Mouse (Mus musculus) inflammation-experienced regulatory T-cells, adult 6 months (primary cell): ENCODE results near the gene Prkce. TPM values are rescaled to one million over a fixed set of nuclear protein-coding genes. Genes with fewer than 3 reads are reported as not detected.

ENCODE experiments used
- ATAC-seq: one replicate; pipeline ENCODE4 v1.8.0; 2017
- polyA plus RNA-seq, 3 experiments: library from polyadenylated mRNA; unstranded; fragments of 100-300 nt; shearing (Covaris generic); gene quantifications; one replicate each; pipeline ENCODE4 v1.2.1; 2017

The Prkce gene
- polyA plus RNA-seq, 3 experiments from 2014 or later, result 2.8 to 6.4 (median 5.2) TPM

- ATAC-seq, result no peak
Observed at GRCm38 (mm10) chr17:86183788-86184187, 16.2 kb downstream of the Prkce start.

GRCm38 (mm10) chr17:86184552-86185209 is 17.1 kb downstream of the Prkce start:
- ATAC-seq, result peak; percentile 74

DNA sequence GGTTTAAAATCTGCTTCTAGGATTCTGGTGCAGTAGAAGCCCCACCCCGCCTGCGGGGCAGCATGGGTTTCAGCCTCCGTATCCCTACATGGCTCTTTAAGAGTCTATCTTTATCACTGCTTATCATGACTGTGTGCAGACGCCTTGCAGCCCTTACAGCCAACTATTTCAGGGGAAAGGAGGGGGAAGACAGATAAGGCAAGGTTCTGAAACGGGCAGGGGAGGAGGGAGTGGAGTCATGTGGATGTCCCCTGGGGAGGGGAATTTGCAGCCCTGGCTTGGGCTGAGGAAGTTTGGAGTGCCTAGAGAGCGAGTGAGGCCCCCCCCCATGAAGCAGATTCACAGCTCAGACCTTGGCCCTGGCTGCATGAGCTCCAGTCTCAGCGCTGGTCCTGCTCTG is 18.0 kb downstream of the Prkce start:
- no peak for ATAC-seq

GRCm38 (mm10) chr17:86187777-86188176 is 20.2 kb downstream of the Prkce start:
- ATAC-seq, result peak; percentile 88

DNA sequence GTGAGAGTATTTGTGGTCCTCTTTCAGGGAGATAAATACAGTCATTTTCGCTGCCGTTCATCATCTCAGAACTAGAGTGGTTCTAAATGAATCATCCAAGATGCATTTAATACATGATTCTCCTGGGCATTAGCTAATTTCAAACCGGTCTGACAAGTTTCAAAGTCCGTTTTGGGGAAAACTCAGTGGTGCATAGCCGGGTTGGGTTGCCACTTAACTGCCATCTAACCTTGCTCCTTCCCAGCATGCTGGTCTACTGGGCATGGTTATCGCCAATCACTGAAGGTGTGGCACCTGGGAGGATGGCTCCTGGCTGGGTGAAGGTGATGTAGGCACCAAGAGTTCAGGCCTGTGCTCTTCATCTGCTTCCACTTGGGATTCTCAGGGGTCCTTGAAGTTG is 26.4 kb downstream of the Prkce start:
- ATAC-seq, result no peak

GRCm38 (mm10) chr17:86194921-86195320 is 27.3 kb downstream of the Prkce start:
- ATAC-seq, result no peak

GRCm38 (mm10) chr17:86198496-86199465 is 31.2 kb downstream of the Prkce start:
- ATAC-seq, result no peak

DNA sequence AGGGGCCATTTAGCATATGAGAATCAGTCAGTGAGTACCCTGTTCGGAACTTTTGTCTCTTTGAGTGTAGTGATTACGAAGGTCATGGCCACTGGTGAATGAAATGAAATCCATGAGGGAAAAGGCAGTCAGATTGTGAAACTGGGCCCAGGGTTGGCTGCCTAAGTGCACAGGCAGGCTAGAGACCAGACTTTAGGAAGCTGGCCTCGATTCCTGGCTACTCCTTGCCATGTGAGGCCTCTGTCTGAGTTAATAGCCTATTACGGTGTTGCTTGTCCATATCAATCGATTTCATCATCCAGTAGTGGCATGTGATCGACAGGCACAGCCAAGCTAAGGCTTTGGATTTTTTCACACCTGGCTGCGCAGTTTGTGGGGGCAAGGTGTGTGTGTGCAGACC is 34.4 kb downstream of the Prkce start:
- no peak for ATAC-seq

GRCm38 (mm10) chr17:86202972-86203371 is 35.4 kb downstream of the Prkce start:
- ATAC-seq, result no peak

DNA sequence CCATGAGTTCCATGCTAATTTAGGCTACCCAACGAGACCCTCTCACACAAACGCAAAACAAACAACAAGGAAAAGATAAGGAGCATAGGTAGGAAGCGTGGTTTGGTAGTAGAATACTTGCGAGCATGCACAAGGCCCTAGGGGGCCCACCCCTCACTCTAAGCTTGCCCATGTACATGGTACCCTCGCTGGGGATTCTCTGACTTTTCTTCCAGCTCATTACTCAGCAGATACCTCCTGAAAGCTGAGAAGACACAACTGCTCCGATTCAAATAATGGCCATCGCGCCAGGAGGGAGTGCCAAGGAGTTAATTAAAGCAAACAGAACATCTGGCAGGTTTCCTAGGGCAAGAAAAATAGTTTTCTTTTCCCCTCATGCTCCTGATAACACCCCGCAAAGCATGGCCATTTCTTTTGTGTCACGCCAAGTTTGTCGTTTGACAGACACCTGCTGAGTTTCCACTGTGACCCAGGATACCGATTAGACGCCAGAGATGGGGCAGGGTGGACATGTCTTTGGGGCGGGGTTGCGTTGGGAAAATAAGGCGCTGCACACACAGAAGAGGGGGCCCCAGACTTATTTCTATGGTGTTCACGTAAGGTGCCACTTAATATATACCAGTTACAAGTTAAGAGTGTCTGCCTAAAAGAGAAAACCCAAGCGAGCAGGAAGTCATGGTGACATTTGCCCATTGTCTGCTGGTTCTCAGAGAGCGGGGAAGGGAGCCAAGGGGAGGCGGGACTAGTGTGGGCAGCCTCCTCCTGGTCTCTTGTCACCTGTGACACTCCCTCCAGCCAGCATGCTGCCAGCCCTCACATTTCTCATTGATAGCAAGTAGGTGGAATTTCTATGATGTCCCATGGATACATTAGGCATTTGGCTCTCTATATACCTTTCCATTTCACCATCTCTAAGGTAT is 36.2 kb downstream of the Prkce start:
- ATAC-seq, result no peak

- ATAC-seq, result peak; percentile 52
Observed at GRCm38 (mm10) chr17:86206289-86206688, 38.7 kb downstream of the Prkce start.

GRCm38 (mm10) chr17:86208057-86208820 is 40.7 kb downstream of the Prkce start:
- ATAC-seq, result no peak

DNA sequence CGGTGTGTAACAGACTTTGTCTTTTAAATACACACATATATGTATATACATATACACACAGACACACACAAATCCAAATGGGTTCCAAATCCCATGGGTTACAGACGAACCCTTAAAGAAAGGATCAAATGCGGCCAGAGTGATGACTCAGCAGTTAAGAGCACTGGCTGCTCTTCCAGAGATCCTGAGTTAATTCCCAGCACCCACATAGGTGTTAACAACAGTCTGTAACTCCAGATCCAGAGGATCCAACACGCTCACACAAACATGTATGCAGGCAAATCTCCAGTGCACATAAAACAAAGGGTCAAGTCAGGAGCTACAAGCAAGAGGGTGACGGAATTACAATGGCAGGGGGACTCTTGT is 41.2 kb downstream of the Prkce start:
- no peak for ATAC-seq

DNA sequence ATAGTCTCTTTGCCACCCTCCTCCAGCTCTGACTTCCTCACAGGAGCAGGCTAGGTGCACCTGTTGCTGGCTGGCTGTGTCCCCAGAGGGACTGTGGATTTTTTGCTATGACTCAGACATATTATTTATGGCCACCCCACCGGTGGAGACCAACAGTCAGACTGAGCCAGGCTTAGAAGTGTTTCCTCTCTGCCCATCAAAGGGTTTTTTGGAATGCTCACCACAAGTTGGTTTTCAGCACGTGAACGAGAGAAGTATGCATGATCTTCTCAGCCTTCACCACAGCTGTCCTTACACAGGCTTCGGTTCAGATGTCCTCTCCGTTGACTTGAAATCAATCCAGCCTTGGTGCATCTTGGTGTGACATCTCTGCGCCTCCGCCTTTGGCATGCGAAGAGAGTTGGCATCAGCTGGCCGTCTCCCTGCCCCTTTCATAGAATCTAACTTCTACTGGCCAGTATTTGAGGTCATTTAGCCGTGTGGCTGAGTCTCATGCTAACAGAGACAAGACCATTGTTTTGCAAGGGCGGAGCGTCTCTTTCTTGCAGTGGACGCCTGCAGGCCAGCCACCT is 42.2 kb downstream of the Prkce start:
- no peak for ATAC-seq

DNA sequence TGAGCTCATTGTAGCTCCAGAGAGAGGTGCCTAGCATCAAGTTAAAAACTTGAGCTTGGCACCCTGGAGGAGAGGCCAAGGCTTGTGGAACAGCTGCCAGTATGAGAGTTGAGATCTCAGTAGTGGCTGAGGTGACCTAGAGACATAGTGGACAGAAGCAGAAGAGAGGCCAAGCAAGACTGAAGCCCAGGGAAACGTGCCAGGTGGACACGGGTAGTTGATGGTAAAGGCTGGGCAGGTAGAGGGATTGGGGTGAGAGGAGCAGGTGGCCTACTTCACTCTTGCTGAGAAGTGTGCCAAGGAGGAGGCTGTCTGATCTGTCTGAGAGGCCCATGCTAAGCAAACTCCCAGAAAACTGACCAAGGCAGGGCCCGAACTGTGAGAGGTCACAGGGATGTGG is 44.6 kb downstream of the Prkce start:
- no peak for ATAC-seq

- no peak for ATAC-seq
Observed at GRCm38 (mm10) chr17:86214285-86214684, 46.7 kb downstream of the Prkce start.

- ATAC-seq, result no peak
Observed at GRCm38 (mm10) chr17:86214741-86215140, 47.2 kb downstream of the Prkce start.

DNA sequence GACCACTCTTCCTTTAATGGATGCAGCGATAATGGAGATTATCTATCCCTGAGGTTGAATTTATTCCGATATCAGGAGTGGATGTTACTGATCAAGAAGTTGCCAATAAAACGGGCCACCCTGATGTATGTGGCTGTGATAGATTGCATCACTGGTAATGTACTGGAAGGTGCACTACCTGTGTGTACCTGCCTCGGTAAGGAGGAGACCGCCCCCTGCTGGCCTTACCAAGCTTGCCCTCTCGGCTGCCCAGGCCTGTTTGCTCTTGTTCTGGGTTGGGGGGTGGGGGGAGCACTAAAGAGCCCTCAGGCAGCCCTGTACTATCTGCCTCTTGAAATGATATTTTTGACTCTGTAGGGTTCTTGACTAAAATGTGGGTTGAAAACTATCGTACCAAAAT is 48.2 kb downstream of the Prkce start:
- peak; percentile 96 for ATAC-seq

- no peak for ATAC-seq
Observed at GRCm38 (mm10) chr17:86217468-86217867, 49.9 kb downstream of the Prkce start.

DNA sequence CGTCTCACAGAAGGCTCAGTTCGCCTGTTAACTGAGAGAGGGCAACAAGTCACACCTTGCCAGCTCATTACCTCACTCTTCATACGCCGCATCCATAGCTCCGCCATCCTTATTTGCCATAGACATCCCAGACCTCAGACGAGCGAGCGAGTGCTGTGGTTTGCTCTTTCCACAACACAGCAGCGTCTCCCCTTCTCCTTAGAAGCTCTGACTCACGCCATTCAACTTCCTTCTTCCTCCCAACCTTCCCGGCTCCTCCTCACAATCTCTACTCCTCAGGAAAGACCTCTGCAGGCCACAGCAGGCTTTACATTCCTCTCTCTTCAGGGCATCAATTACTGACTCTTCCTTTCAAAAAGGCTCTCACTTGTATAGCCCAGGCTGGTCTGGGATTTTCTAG is 51.0 kb downstream of the Prkce start:
- no peak for ATAC-seq

DNA sequence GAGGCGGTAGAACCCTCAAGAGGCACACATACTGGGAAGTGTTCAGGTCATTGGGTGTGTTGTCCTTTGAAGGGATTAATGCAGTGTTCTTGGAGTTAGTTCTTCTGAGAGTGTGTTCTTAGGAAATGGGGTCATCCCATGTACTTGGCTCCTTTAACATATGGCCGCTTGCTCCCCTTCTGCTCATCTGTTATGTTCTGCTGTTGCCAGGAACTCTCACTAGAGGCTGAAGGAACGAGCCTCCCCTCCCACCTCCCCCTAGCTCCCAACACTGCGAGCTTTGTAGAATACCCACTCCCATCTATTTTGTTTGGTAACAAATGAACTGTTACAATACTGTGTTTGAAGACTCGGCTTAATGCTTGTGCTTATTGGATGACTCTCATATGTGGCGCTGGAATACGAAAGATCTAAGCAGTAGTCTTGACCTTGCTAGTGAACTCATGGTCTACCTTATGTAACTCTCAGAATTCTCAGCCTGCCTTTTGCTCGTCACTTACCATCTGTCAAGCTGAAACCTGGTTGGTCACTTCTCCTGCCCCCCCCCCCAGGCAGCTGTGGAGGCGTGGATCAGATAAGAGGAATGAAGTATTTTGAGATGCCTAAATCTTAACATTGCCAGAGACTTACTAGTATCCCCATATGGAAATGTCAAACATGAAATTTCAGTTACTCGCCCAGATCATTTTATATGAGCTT is 58.1 kb downstream of the Prkce start:
- no peak for ATAC-seq
